Mouse (Mus musculus): ENCODE measurements at regions not wholly inside any gene's neighbourhood (a gene's known extent, or its start where the extent isn't known, plus 50 kb on each side); places are given as distances from the start of the nearest gene placed in this dataset.

- Histone ChIP-seq H3K27me3 (replicated peaks) (no peaks in the 10 kb centered on the region), H3K4me2 (ENCODE audit: insufficient read depth, low read depth, poor library complexity, severe bottlenecking) (no peak overlapping the region), H3K79me2 (replicated peaks; ENCODE audit: control insufficient read depth, extremely low read depth, insufficient read depth, poor library complexity, severe bottlenecking) (no peaks in the 10 kb centered on the region), H3K4me1 (ENCODE audit: control insufficient read depth in 1 of 2, insufficient read depth in 2 of 2) (no peaks in the 10 kb centered on the region), H3K9me3 (replicated peaks; ENCODE audit: low read length) (no peaks in the 10 kb centered on the region), H3K4me3 (replicated peaks in 1 of 3; ENCODE audit: low read depth in 2 of 3, low read length in 2 of 3, poor library complexity in 1 of 3) (no peak overlapping the region), H3K36me3 (replicated peaks in 1 of 2; ENCODE audit: control insufficient read depth in 1 of 2, insufficient read depth in 1 of 2, low read length in 1 of 2) (no peaks in the 10 kb centered on the region), H3K27ac (ENCODE audit: insufficient read depth, low read depth) (no peak overlapping the region), H3K9ac (ENCODE audit: insufficient read depth, low read depth) (no peak overlapping the region)
- dilution Hi-C loops (cut with MboI; ENCODE audit: extremely low pct_ligation_motif_present, extremely low pct_unique_long_range_greater_than_20kb, low sequenced_read_pairs): no loop called here
- TF ChIP-seq USF2 (conservative IDR thresholded peaks at IDR 0.05; ENCODE audit: low read depth, low read length) (no peak), GABPA (IDR thresholded peaks at IDR 0.05; ENCODE audit: insufficient replicate concordance, low read depth, low read length) (no peak), RAD21 (IDR thresholded peaks at IDR 0.05; ENCODE audit: low read depth, low read length) (no peak), TCF12 (IDR thresholded peaks at IDR 0.05; ENCODE audit: low read depth, low read length) (no peak), MXI1 (IDR thresholded peaks at IDR 0.05; ENCODE audit: low read depth, low read length) (no peak), MEF2A (IDR thresholded peaks at IDR 0.05; ENCODE audit: borderline replicate concordance, low read depth, low read length) (no peak), JUND (conservative IDR thresholded peaks at IDR 0.05; ENCODE audit: low read depth, low read length) (no peak), POLR2AphosphoS2 (IDR thresholded peaks at IDR 0.05; ENCODE audit: low read depth, low read length) (no peak)
- no peak for DNase-seq (ENCODE audit: extremely low read depth)
- in situ Hi-C loops (cut with MboI; ENCODE audit: low pct_ligation_motif_present, low pct_unique_long_range_greater_than_20kb, low sequenced_read_pairs): no loop called here
Measured at GRCm38 (mm10) chr13:110881573-110881972, 373.2 kb upstream of the Actbl2 start.

- Histone ChIP-seq H3K4me3 (replicated peaks in 1 of 3; ENCODE audit: low read depth in 2 of 3, low read length in 2 of 3, poor library complexity in 1 of 3) (no peak overlapping the region), H3K27me3 (replicated peaks) (no peaks in the 10 kb centered on the region), H3K36me3 (replicated peaks in 1 of 2; ENCODE audit: control insufficient read depth in 1 of 2, insufficient read depth in 1 of 2, low read length in 1 of 2) (no peaks in the 10 kb centered on the region), H3K79me2 (replicated peaks; ENCODE audit: control insufficient read depth, extremely low read depth, insufficient read depth, poor library complexity, severe bottlenecking) (no peaks in the 10 kb centered on the region), H3K9me3 (replicated peaks; ENCODE audit: low read length) (no peaks in the 10 kb centered on the region), H3K4me2 (ENCODE audit: insufficient read depth, low read depth, poor library complexity, severe bottlenecking) (no peak overlapping the region), H3K27ac (ENCODE audit: insufficient read depth, low read depth) (no peak overlapping the region), H3K9ac (ENCODE audit: insufficient read depth, low read depth) (no peak overlapping the region), H3K4me1 (ENCODE audit: control insufficient read depth in 1 of 2, insufficient read depth in 2 of 2) (no peaks in the 10 kb centered on the region)
- no peak for TF ChIP-seq SMC3 (IDR thresholded peaks at IDR 0.05; ENCODE audit: low read depth, low read length)
- no peak for TF ChIP-seq MAX (IDR thresholded peaks at IDR 0.05; ENCODE audit: low read length)
- TF ChIP-seq USF2 (conservative IDR thresholded peaks at IDR 0.05; ENCODE audit: low read depth, low read length): no peak
- TF ChIP-seq MEF2A (IDR thresholded peaks at IDR 0.05; ENCODE audit: borderline replicate concordance, low read depth, low read length): no peak
- TF ChIP-seq JUND (conservative IDR thresholded peaks at IDR 0.05; ENCODE audit: low read depth, low read length): no peak
- no peak for TF ChIP-seq NRF1 (IDR thresholded peaks at IDR 0.05; ENCODE audit: low read depth, low read length)
- no peak for TF ChIP-seq RCOR1 (conservative IDR thresholded peaks at IDR 0.05; ENCODE audit: low read depth, low read length)
- no peak for TF ChIP-seq TBP (conservative IDR thresholded peaks at IDR 0.05; ENCODE audit: low read depth, low read length)
- no peak for TF ChIP-seq ZNF384 (IDR thresholded peaks at IDR 0.05; ENCODE audit: low read depth, low read length)
- TF ChIP-seq MXI1 (IDR thresholded peaks at IDR 0.05; ENCODE audit: low read depth, low read length): no peak
- no peak for TF ChIP-seq ELF1 (IDR thresholded peaks at IDR 0.05; ENCODE audit: low read depth, low read length)
- in situ Hi-C loops (cut with MboI; ENCODE audit: low pct_ligation_motif_present, low pct_unique_long_range_greater_than_20kb, low sequenced_read_pairs): no loop called here
- dilution Hi-C loops (cut with MboI; ENCODE audit: extremely low pct_ligation_motif_present, extremely low pct_unique_long_range_greater_than_20kb, low sequenced_read_pairs): no loop called here
- no peak for DNase-seq (ENCODE audit: extremely low read depth)
Measured at GRCm38 (mm10) chr13:110882173-110882572, 372.6 kb upstream of the Actbl2 start.

Data from CH12.LX (cell line).